Mouse (Mus musculus) kidney, postnatal 0 days (tissue): Measurements from ENCODE around the gene Wdr20. TPM values are rescaled to one million over a fixed set of nuclear protein-coding genes. Genes with fewer than 3 reads are reported as not detected.

ENCODE experiments used
- ATAC-seq: fragments of 200-750 bp; cut with Nextera tagmentation; replicated peaks from 2 replicates; pipeline ENCODE4 v1.8.0; 2017; ENCODE audit warnings: low read depth, moderate number of reproducible peaks, moderate TSS enrichment, moderate library complexity; ENCODE audit not compliant: low FRiP score
- DNase-seq: peaks from one replicate; pipeline ENCODE4 v3.0.0-alpha.2; 2016; ENCODE audit warnings: low spot score
- H3K27ac ChIP-seq: fragments of 300-500 bp; sonication (generic); 2 replicates; pipeline ENCODE4 v1.5.1; 2014; ENCODE audit warnings: mild to moderate bottlenecking
- H3K27me3 ChIP-seq: fragments of 300-500 bp; sonication (generic); 2 replicates; pipeline ENCODE4 v1.6.1; 2014; ENCODE audit warnings: low read length, mixed read lengths; ENCODE audit not compliant: insufficient read depth
- H3K36me3 ChIP-seq: fragments of 300-500 bp; sonication (generic); 2 replicates; pipeline ENCODE4 v1.6.1; 2014; ENCODE audit warnings: low read length, mixed read lengths; ENCODE audit not compliant: insufficient read depth
- H3K4me1 ChIP-seq: fragments of 300-500 bp; sonication (generic); replicated peaks from 2 replicates; pipeline ENCODE4 v1.6.1; 2014; ENCODE audit warnings: antibody characterized with exemption, low read length, mixed read lengths; ENCODE audit not compliant: insufficient read depth
- H3K4me2 ChIP-seq: fragments of 300-500 bp; sonication (generic); 2 replicates; pipeline ENCODE4 v1.6.1; 2014; ENCODE audit warnings: mild to moderate bottlenecking, low read length, moderate library complexity, mixed read lengths
- H3K4me3 ChIP-seq: fragments of 300-500 bp; sonication (generic); replicated peaks from 2 replicates; pipeline ENCODE4 v1.5.1; 2014; ENCODE audit warnings: low read depth, low read length
- H3K9ac ChIP-seq: fragments of 300-500 bp; sonication (generic); 2 replicates; pipeline ENCODE4 v1.6.1; 2014; ENCODE audit warnings: low read depth, low read length
- H3K9me3 ChIP-seq: fragments of 300-500 bp; sonication (generic); replicated peaks from 2 replicates; pipeline ENCODE4 v1.6.1; 2016; ENCODE audit warnings: low read length, inconsistent platforms, mixed read lengths
- CTCF ChIP-seq: IDR thresholded peaks from 2 replicates; pipeline ENCODE4 v1.5.1; 2016; ENCODE audit warnings: antibody characterized with exemption, low read depth, mild to moderate bottlenecking, moderate library complexity
- WGBS: fragments of 180-500 bp; shearing (Covaris S2); extraction: QIAGEN DNeasy Blood & Tissue Kit; methylation state at CpG from one replicate; pipeline ENCODE4 v1.1.7; 2014; 5-methylcytosine and 5-hydroxymethylcytosine counted together
- polyA plus RNA-seq: library from polyadenylated mRNA; unstranded; fragments of >200 nt; fragmentation: Nextera tagmentation; extraction: Ambion mirVana; gene quantifications from 2 replicates; pipeline ENCODE4 v1.2.1, GENCODE M21; 2015

Wdr20 gene
- polyA plus RNA-seq, 1 experiment from 2014 or later, result 18.6 TPM

GRCm38 (mm10) chr12:110846191-110846765, 108.5 kb downstream of the Wdr20 start:
- Histone ChIP-seq H3K4me3 (peak overlapping the region; percentile 49), H3K4me1 (peaks cover 16% of the 10 kb centered on the region), H3K9ac (peak overlapping the region; percentile 60; the same call in 1 of the 2 replicates), H3K27me3 (no peaks in the 10 kb centered on the region), H3K36me3 (no peaks in the 10 kb centered on the region), H3K9me3 (no peaks in the 10 kb centered on the region), H3K27ac (peak overlapping the region; percentile 84; the same call in 1 of the 2 replicates), H3K4me2 (peak overlapping the region; percentile 72)
- 65% methylated on average over 6 of the region's 6 CpGs for WGBS
- DNase-seq (no peak), ATAC-seq (no peak)
- TF ChIP-seq CTCF, result no peak

DNA sequence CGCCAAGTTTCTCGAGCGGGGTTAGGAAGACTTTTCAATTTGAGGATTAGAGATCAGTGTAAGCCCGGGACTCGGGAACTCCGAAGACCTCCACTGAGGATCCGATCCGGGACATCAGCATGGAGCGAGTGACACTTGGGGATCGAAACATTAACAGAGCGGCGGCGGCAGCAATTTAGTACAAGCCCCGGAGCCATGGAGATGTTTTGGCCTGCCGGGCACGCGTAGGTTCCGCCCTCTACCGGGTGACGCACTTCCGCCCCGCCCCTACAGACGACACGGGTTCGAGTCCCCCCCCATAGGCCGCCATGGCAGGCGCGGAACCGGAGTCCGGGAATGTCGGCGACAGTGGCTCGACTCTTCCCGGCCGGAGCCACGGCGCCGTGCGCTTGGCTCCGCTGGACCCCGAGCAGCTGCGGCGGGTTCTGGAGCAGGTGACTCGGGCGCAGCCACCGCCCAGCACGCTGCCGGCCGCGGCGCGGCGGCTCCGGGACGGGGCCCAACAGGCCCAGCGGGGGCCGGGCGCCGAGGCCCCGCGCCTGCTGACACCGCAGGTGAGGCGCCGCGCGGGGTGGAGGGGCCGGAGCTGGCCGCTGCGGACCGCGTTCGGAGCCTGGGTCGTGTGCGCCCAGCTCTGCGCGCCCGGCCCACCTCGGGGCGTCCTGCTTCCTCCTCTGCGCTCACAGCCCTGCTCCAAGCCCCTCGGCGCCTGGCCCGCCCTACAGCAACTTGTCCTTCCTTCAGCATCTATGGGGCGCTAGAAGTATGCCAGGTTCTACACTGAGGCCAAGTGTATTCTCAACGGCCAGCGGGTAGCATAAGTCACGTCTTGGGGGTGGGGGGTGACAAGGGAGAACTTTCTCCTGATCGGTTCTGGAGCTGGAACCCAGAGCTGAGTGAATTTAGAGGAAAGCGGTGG, 112.5 kb downstream of the Wdr20 start, which contains the start of gene Zfp839:
TSS of gene Zfp839 (plus strand) at position 244 of the 919 bp plus-strand sequence.
- Histone ChIP-seq H3K9me3 (no peaks in the 10 kb centered on the region), H3K27ac (peak within 1 kb of the TSS; percentile 89), H3K4me3 (peak within 1 kb of the TSS; percentile 89), H3K27me3 (no peaks in the 10 kb centered on the region), H3K4me2 (peak within 1 kb of the TSS; percentile 76), H3K4me1 (peaks cover 13% of the 10 kb centered on the region; the same call in 1 of the 2 replicates), H3K9ac (peak within 1 kb of the TSS; percentile 93), H3K36me3 (peaks cover 2% of the 10 kb centered on the region; the same call in 1 of the 2 replicates)
- under 1% methylated on average over 78 of the region's 89 CpGs for WGBS
- ATAC-seq (peak; percentile 76), DNase-seq (peak; percentile 86)
- no peak; the same call in 1 of the 2 replicates for TF ChIP-seq CTCF

DNA sequence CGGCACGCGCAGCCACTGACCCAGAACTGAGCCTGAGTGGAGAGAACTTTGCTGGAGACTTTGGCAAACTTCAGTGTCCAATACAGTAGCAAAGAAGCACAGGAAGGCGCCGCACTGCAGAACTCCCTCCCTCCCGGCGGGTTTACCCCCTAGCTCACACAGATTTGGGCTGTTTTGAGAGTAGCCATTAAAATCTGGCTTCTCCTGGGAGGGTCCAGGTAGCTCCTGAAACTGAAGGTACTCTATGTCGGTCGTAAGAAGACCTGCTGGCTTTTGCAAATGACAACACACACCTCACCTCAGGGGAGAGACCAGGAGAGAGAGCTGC, 113.1 kb downstream of the Wdr20 start:
- Histone ChIP-seq H3K27me3 (no peaks in the 10 kb centered on the region), H3K9me3 (no peaks in the 10 kb centered on the region), H3K4me2 (peak overlapping the region; percentile 76), H3K27ac (peak overlapping the region; percentile 89), H3K4me1 (peaks cover 12% of the 10 kb centered on the region; the same call in 1 of the 2 replicates), H3K9ac (peak overlapping the region; percentile 93), H3K36me3 (peaks cover 7% of the 10 kb centered on the region), H3K4me3 (peak overlapping the region; percentile 89)
- WGBS, result 11% methylated on average over 9 of the region's 9 CpGs
- TF ChIP-seq CTCF, result no peak
- DNase-seq (no peak), ATAC-seq (no peak)

DNA sequence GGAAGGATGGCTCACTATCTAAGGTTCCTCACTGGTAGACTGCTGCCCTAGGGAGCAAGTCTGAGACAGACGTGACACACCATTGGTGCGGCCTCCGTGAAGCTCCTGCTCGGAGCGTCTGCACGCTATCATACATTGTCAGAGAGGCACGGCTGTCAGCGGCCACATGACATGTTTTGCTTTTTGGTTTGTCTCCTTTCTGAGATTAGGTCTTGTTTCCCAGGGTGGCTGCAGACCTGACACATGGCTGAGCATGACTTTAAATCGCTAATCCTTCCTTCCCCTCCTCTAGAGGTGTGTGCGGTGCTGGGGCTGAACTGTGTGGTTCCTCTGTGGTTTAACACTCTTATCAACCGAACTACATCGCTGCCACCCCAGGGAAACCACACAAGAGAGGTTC, 113.7 kb downstream of the Wdr20 start:
- DNase-seq, result no peak
- no peak for ATAC-seq
- Histone ChIP-seq H3K36me3 (peaks cover 10% of the 10 kb centered on the region), H3K4me1 (peaks cover 8% of the 10 kb centered on the region; the same call in 1 of the 2 replicates), H3K9me3 (no peaks in the 10 kb centered on the region), H3K27ac (no peak overlapping the region), H3K9ac (no peak overlapping the region; the same call in 1 of the 2 replicates), H3K27me3 (no peaks in the 10 kb centered on the region), H3K4me2 (peak overlapping the region; percentile 76), H3K4me3 (peak overlapping the region; percentile 89; the same call in 1 of the 2 replicates)
- WGBS, result 79% methylated on average over 12 of the region's 12 CpGs
- no peak for TF ChIP-seq CTCF

- Histone ChIP-seq H3K27me3 (no peaks in the 10 kb centered on the region), H3K27ac (no peak overlapping the region), H3K36me3 (peaks cover 13% of the 10 kb centered on the region), H3K4me1 (peaks cover 8% of the 10 kb centered on the region; the same call in 1 of the 2 replicates), H3K9ac (no peak overlapping the region), H3K4me3 (no peak overlapping the region), H3K4me2 (no peak overlapping the region), H3K9me3 (no peaks in the 10 kb centered on the region)
- WGBS, result 89% methylated on average over 1 of the region's 1 CpGs
- no peak for ATAC-seq
- DNase-seq, result no peak
- no peak for TF ChIP-seq CTCF
These were observed 114.2 kb downstream of the Wdr20 start for GRCm38 (mm10) chr12:110851923-110852322.

Other genes starting within 250 kb of the Wdr20 start
- gene Dync1h1, start 136.5 kb upstream of the Wdr20 start, polyA plus RNA-seq, result 33.2 and 38.1 TPM in 2 replicates
- not detected in 2 replicates for gene 1700001K19Rik, start 55.3 kb upstream of the Wdr20 start, polyA plus RNA-seq
- 485 and 487 TPM in 2 replicates for gene Hsp90aa1, start 35.2 kb upstream of the Wdr20 start, polyA plus RNA-seq
- 8.9 and 9.6 TPM in 2 replicates for gene Mok, start 103.0 kb downstream of the Wdr20 start, polyA plus RNA-seq
- gene Zfp839, start 112.3 kb downstream of the Wdr20 start, polyA plus RNA-seq, result 2.2 and 2.3 TPM in 2 replicates
- 59.0 and 59.2 TPM in 2 replicates for gene Cinp, start 151.2 kb downstream of the Wdr20 start, polyA plus RNA-seq
- gene Tecpr2, start 151.3 kb downstream of the Wdr20 start, polyA plus RNA-seq, result 1.8 and 2.0 TPM in 2 replicates
- gene Ankrd9, start 241.1 kb downstream of the Wdr20 start, polyA plus RNA-seq, result 19.5 and 19.9 TPM in 2 replicates